Mouse (Mus musculus): Measurements from ENCODE around the gene Spint4. TPM values are rescaled to one million over a fixed set of nuclear protein-coding genes. Genes with fewer than 3 reads are reported as not detected.

The Spint4 gene
- total RNA-seq, 2 experiments from 2014 or later: not detected

- no peak for DNase-seq
Measured at GRCm38 (mm10) chr2:164733259-164733658, 35.0 kb downstream of the Spint4 start.

GRCm38 (mm10) chr2:164734839-164735238 is 36.5 kb downstream of the Spint4 start:
- DNase-seq: no peak

- DNase-seq: no peak
Measured at GRCm38 (mm10) chr2:164735446-164735845, 37.1 kb downstream of the Spint4 start.

- no peak for DNase-seq
Measured at GRCm38 (mm10) chr2:164737377-164738090, 39.2 kb downstream of the Spint4 start.

- DNase-seq: no peak
Measured at GRCm38 (mm10) chr2:164739876-164740275, 41.6 kb downstream of the Spint4 start.

GRCm38 (mm10) chr2:164744987-164745386 is 46.7 kb downstream of the Spint4 start:
- DNase-seq: no peak

GRCm38 (mm10) chr2:164745843-164746479 is 47.7 kb downstream of the Spint4 start, which contains the start of the genes Wfdc3 and Dnttip1:
Gene Wfdc3, minus strand, starts transcription at chr2:164745931.
Gene Dnttip1, plus strand, starts transcription at chr2:164745983.
- DNase-seq: peak; percentile 94

GRCm38 (mm10) chr2:164746693-164747092 is 48.4 kb downstream of the Spint4 start:
- no peak for DNase-seq

GRCm38 (mm10) chr2:164748191-164748590 is 49.9 kb downstream of the Spint4 start:
- no peak for DNase-seq

GRCm38 (mm10) chr2:164748991-164749390 is 50.7 kb downstream of the Spint4 start:
- no peak for DNase-seq

Other genes with a start within 250 kb of the Spint4 start
- 10 to 100 TPM; 37.7 to 42.3 TPM for gene Sys1, start 241.5 kb upstream of the Spint4 start, total RNA-seq (2021)
- gene Gm20458, start 237.5 kb upstream of the Spint4 start, total RNA-seq (2021): 10 to 100 TPM in 1 of 2 experiments, 1 to 10 TPM in 1; 7.0 to 13.3 TPM
- gene Trp53tg5, start 224.8 kb upstream of the Spint4 start, total RNA-seq (2021): not detected
- gene Dbndd2, start 212.4 kb upstream of the Spint4 start, total RNA-seq (2021): 100 to 1,000 TPM; 108 to 110 TPM
- gene Pigt, start 201.0 kb upstream of the Spint4 start, total RNA-seq (2021): 10 to 100 TPM; 76.6 to 84.5 TPM
- gene Wfdc2, start 136.1 kb upstream of the Spint4 start, total RNA-seq (2021): not detected
- not detected for gene Spint3, start 125.0 kb upstream of the Spint4 start, total RNA-seq (2021)
- not detected for gene Wfdc6a, start 113.1 kb upstream of the Spint4 start, total RNA-seq (2021)
- gene Eppin, start 104.9 kb upstream of the Spint4 start, total RNA-seq (2021): not detected
- gene Wfdc6b, start 85.0 kb upstream of the Spint4 start, total RNA-seq (2021): not detected
- gene Wfdc8, start 84.9 kb upstream of the Spint4 start, total RNA-seq (2021): not detected
- not detected for gene Wfdc16, start 59.7 kb upstream of the Spint4 start, total RNA-seq (2021)
- gene Wfdc10, start 42.5 kb upstream of the Spint4 start, total RNA-seq (2021): not detected
- gene Wfdc9, start 41.9 kb upstream of the Spint4 start, total RNA-seq (2021): not detected
- gene Wfdc11, start 24.4 kb upstream of the Spint4 start, total RNA-seq (2021): not detected
- not detected for gene Wfdc13, start 13.4 kb upstream of the Spint4 start, total RNA-seq (2021)
- not detected for gene Spint5, start 16.8 kb downstream of the Spint4 start, total RNA-seq (2021)
- 1 to 10 TPM; 1.5 to 2.2 TPM for gene Wfdc3, start 47.4 kb downstream of the Spint4 start, total RNA-seq (2021)
- 10 to 100 TPM; 34.0 to 37.7 TPM for gene Dnttip1, start 47.5 kb downstream of the Spint4 start, total RNA-seq (2021)
- gene Ube2c, start 71.4 kb downstream of the Spint4 start, total RNA-seq (2021): 1 to 10 TPM; 1.2 to 1.5 TPM
- not detected for gene Tnnc2, start 81.5 kb downstream of the Spint4 start, total RNA-seq (2021)
- gene Snx21, start 87.3 kb downstream of the Spint4 start, total RNA-seq (2021): 10 to 100 TPM; 36.7 to 44.0 TPM
- gene Acot8, start 106.4 kb downstream of the Spint4 start, total RNA-seq (2021): 10 to 100 TPM; 27.8 to 28.2 TPM
- 1 to 10 TPM; 8.2 to 8.6 TPM for gene Zswim3, start 106.6 kb downstream of the Spint4 start, total RNA-seq (2021)
- 10 to 100 TPM; 21.6 to 23.0 TPM for gene Zswim1, start 124.2 kb downstream of the Spint4 start, total RNA-seq (2021)
- gene Spata25, start 130.0 kb downstream of the Spint4 start, total RNA-seq (2021): not detected
- 10 to 100 TPM; 92.9 to 93.4 TPM for gene Ctsa, start 134.4 kb downstream of the Spint4 start, total RNA-seq (2021)
- 1 to 10 TPM; 1.8 to 2.7 TPM for gene Neurl2, start 135.0 kb downstream of the Spint4 start, total RNA-seq (2021)
- 10 to 100 TPM; 66.9 to 70.7 TPM for gene Pltp, start 159.2 kb downstream of the Spint4 start, total RNA-seq (2021)
- gene Pcif1, start 180.8 kb downstream of the Spint4 start, total RNA-seq (2021): 10 to 100 TPM; 41.2 to 44.1 TPM
- 10 to 100 TPM; 23.8 to 29.7 TPM for gene Zfp335, start 213.3 kb downstream of the Spint4 start, total RNA-seq (2021)
- 1 to 10 TPM; 2.0 to 2.9 TPM for gene Mmp9, start 242.3 kb downstream of the Spint4 start, total RNA-seq (2021)

Measured in layer of hippocampus, postnatal 36 days (tissue).